Mouse (Mus musculus): ENCODE results near the gene Glrx5. TPM values are rescaled to one million over a fixed set of nuclear protein-coding genes. Genes with fewer than 3 reads are reported as not detected.
A peak's percentile ranks its signal among the peaks of the same experiment; 100 is the strongest.

Glrx5 gene
- polyA plus RNA-seq, 1 experiment: 92.2 TPM

- H3K36me3 ChIP-seq (ENCODE audit: control insufficient read depth, insufficient read depth): peaks cover 10% of the 10 kb centered on the region
- H3K4me3 ChIP-seq (ENCODE audit: insufficient read depth, poor library complexity, severe bottlenecking): no peak overlapping the region
- H3K79me3 ChIP-seq (ENCODE audit: low read depth): peaks cover 60% of the 10 kb centered on the region
- no peaks in the 10 kb centered on the region for H3K27me3 ChIP-seq (ENCODE audit: control insufficient read depth, insufficient read depth, insufficient read length)
- no peak overlapping the region for H3ac ChIP-seq (ENCODE audit: control insufficient read depth, insufficient read length, low read depth)
- TF ChIP-seq MAX (IDR thresholded peaks at IDR 0.05): no peak
- peak; percentile 46 for TF ChIP-seq MYOD1 (IDR thresholded peaks at IDR 0.05; ENCODE audit: control insufficient read depth, insufficient read length, low read depth)
- TF ChIP-seq CEBPB (IDR thresholded peaks at IDR 0.05; ENCODE audit: low read depth): no peak
- H3K79me2 ChIP-seq (ENCODE audit: control insufficient read depth, insufficient read depth): peaks cover 89% of the 10 kb centered on the region
Observed at GRCm38 (mm10) chr12:105004956-105005714, 27.4 kb upstream of the Glrx5 start.

GRCm38 (mm10) chr12:105005715-105005972 lies 26.8 kb upstream of the Glrx5 start:
- no peaks in the 10 kb centered on the region for H3K27me3 ChIP-seq (ENCODE audit: control insufficient read depth, insufficient read depth, insufficient read length)
- H3K36me3 ChIP-seq (ENCODE audit: control insufficient read depth, insufficient read depth): peaks cover 10% of the 10 kb centered on the region
- peaks cover 84% of the 10 kb centered on the region for H3K79me2 ChIP-seq (ENCODE audit: control insufficient read depth, insufficient read depth)
- peaks cover 58% of the 10 kb centered on the region for H3K79me3 ChIP-seq (ENCODE audit: low read depth)
- no peak overlapping the region for H3ac ChIP-seq (ENCODE audit: control insufficient read depth, insufficient read length, low read depth)
- H3K4me3 ChIP-seq (ENCODE audit: insufficient read depth, poor library complexity, severe bottlenecking): no peak overlapping the region
- TF ChIP-seq MAX (IDR thresholded peaks at IDR 0.05): no peak
- no peak for TF ChIP-seq USF1 (IDR thresholded peaks at IDR 0.05; ENCODE audit: low read depth)
- no peak for TF ChIP-seq MYOD1 (IDR thresholded peaks at IDR 0.05; ENCODE audit: control insufficient read depth, insufficient read length, low read depth)
- TF ChIP-seq CEBPB (IDR thresholded peaks at IDR 0.05; ENCODE audit: low read depth): no peak

- Histone ChIP-seq H3K79me3 (ENCODE audit: low read depth) (peaks cover 45% of the 10 kb centered on the region), H3K79me2 (ENCODE audit: control insufficient read depth, insufficient read depth) (peaks cover 63% of the 10 kb centered on the region), H3K36me3 (ENCODE audit: control insufficient read depth, insufficient read depth) (peaks cover 10% of the 10 kb centered on the region), H3K27me3 (ENCODE audit: control insufficient read depth, insufficient read depth, insufficient read length) (no peaks in the 10 kb centered on the region), H3ac (ENCODE audit: control insufficient read depth, insufficient read length, low read depth) (peak overlapping the region; percentile 77), H3K4me3 (ENCODE audit: insufficient read depth, poor library complexity, severe bottlenecking) (peak overlapping the region; percentile 54)
- TF ChIP-seq CEBPB (IDR thresholded peaks at IDR 0.05; ENCODE audit: low read depth) (no peak), CTCF (IDR thresholded peaks at IDR 0.05; ENCODE audit: control insufficient read depth, insufficient read depth, insufficient read length) (no peak), FOSL1 (IDR thresholded peaks at IDR 0.05; ENCODE audit: insufficient read depth, low read length, poor library complexity, severe bottlenecking) (no peak), MYOD1 (IDR thresholded peaks at IDR 0.05; ENCODE audit: control insufficient read depth, insufficient read length, low read depth) (no peak), MYOG (IDR thresholded peaks at IDR 0.05; ENCODE audit: control insufficient read depth, extremely low read depth, insufficient read length) (no peak), USF1 (IDR thresholded peaks at IDR 0.05; ENCODE audit: low read depth) (no peak), MAX (IDR thresholded peaks at IDR 0.05) (no peak)
Observed at GRCm38 (mm10) chr12:105008150-105008549, 24.3 kb upstream of the Glrx5 start.

GRCm38 (mm10) chr12:105008752-105009178 lies 23.7 kb upstream of the Glrx5 start:
- TF ChIP-seq MYOD1 (IDR thresholded peaks at IDR 0.05; ENCODE audit: control insufficient read depth, insufficient read length, low read depth): no peak
- TF ChIP-seq CEBPB (IDR thresholded peaks at IDR 0.05; ENCODE audit: low read depth): no peak
- TF ChIP-seq MAX (IDR thresholded peaks at IDR 0.05): peak; percentile 84
- TF ChIP-seq USF1 (IDR thresholded peaks at IDR 0.05; ENCODE audit: low read depth): peak; percentile 61
- no peak for TF ChIP-seq CTCF (IDR thresholded peaks at IDR 0.05; ENCODE audit: control insufficient read depth, insufficient read depth, insufficient read length)
- TF ChIP-seq FOSL1 (IDR thresholded peaks at IDR 0.05; ENCODE audit: insufficient read depth, low read length, poor library complexity, severe bottlenecking): no peak
- TF ChIP-seq MYOG (IDR thresholded peaks at IDR 0.05; ENCODE audit: control insufficient read depth, extremely low read depth, insufficient read length): no peak
- Histone ChIP-seq H3K36me3 (ENCODE audit: control insufficient read depth, insufficient read depth) (peaks cover 10% of the 10 kb centered on the region), H3ac (ENCODE audit: control insufficient read depth, insufficient read length, low read depth) (peak overlapping the region; percentile 77), H3K4me3 (ENCODE audit: insufficient read depth, poor library complexity, severe bottlenecking) (peak overlapping the region; percentile 54), H3K27me3 (ENCODE audit: control insufficient read depth, insufficient read depth, insufficient read length) (no peaks in the 10 kb centered on the region), H3K79me2 (ENCODE audit: control insufficient read depth, insufficient read depth) (peaks cover 59% of the 10 kb centered on the region), H3K79me3 (ENCODE audit: low read depth) (peaks cover 45% of the 10 kb centered on the region)

- Histone ChIP-seq H3K79me3 (ENCODE audit: low read depth) (peaks cover 42% of the 10 kb centered on the region), H3K4me3 (ENCODE audit: insufficient read depth, poor library complexity, severe bottlenecking) (peak within 1 kb of the TSS; percentile 54), H3K36me3 (ENCODE audit: control insufficient read depth, insufficient read depth) (peaks cover 10% of the 10 kb centered on the region), H3ac (ENCODE audit: control insufficient read depth, insufficient read length, low read depth) (peak within 1 kb of the TSS; percentile 77), H3K27me3 (ENCODE audit: control insufficient read depth, insufficient read depth, insufficient read length) (no peaks in the 10 kb centered on the region), H3K79me2 (ENCODE audit: control insufficient read depth, insufficient read depth) (peaks cover 52% of the 10 kb centered on the region)
- TF ChIP-seq MAX (IDR thresholded peaks at IDR 0.05) (no peak), CEBPB (IDR thresholded peaks at IDR 0.05; ENCODE audit: low read depth) (no peak), CTCF (IDR thresholded peaks at IDR 0.05; ENCODE audit: control insufficient read depth, insufficient read depth, insufficient read length) (no peak), MYOG (IDR thresholded peaks at IDR 0.05; ENCODE audit: control insufficient read depth, extremely low read depth, insufficient read length) (no peak), MYOD1 (IDR thresholded peaks at IDR 0.05; ENCODE audit: control insufficient read depth, insufficient read length, low read depth) (peak; percentile 64), USF1 (IDR thresholded peaks at IDR 0.05; ENCODE audit: low read depth) (no peak)
Observed at GRCm38 (mm10) chr12:105009370-105010212, 22.9 kb upstream of the Glrx5 start, which contains the start of gene Syne3. Syne3 (minus strand) TSS chr12:105009809.
